Mouse (Mus musculus) small intestine, adult 2 months (tissue): ENCODE results near the gene Nploc4.

Experiments used
- CTCF ChIP-seq: fragments of 200-500 bp; IDR thresholded peaks from 2 replicates; pipeline ENCODE4 v1.5.1; 2012; ENCODE audit warnings: low read depth, mild to moderate bottlenecking, control low read depth, inconsistent platforms, low read length, moderate library complexity, mixed read lengths; ENCODE audit not compliant: insufficient replicate concordance, insufficient read length; ENCODE audit errors: extremely low read depth
- POLR2A ChIP-seq: fragments of 200-500 bp; IDR thresholded peaks from 2 replicates; pipeline ENCODE4 v1.6.1; 2012; ENCODE audit warnings: low read depth, mild to moderate bottlenecking, control low read depth, inconsistent platforms, low read length, moderate library complexity

DNA sequence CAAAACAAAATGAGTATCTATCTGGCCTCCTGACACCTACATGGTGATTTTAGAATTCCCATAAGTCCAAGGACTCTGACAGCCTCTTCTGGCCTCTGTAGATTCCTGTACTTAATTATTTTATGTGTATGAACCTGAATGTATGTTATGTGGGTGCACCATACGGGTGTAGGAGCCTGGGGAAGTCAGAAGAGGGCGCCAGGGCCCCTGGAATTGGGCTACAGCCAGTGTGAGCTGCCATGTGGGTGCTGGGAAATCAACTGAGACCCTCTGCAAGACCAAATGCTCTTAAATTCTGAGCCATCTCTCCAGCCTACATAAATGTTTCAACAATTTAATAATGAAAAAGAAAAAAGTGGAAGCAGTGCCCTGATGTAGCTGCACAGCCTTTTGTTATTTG, 100.1 kb downstream of the Nploc4 start:
- TF ChIP-seq CTCF (no peak), POLR2A (no peak)
